Mouse (Mus musculus): Measurements from ENCODE around the gene Cep41.

GRCm38 (mm10) chr6:30649651-30650296 is 43.8 kb downstream of the Cep41 start:
- TF ChIP-seq CTCF (IDR thresholded peaks at IDR 0.05; ENCODE audit: borderline replicate concordance, control insufficient read depth, extremely low read depth, insufficient read depth, low read length, poor library complexity) (no peak), POLR2A (IDR thresholded peaks at IDR 0.05; ENCODE audit: control insufficient read depth, extremely low read depth, insufficient read depth, low read length, poor library complexity) (no peak)
